Mouse (Mus musculus): Measurements from ENCODE around the gene Pax7.

Pax7 gene

DNA sequence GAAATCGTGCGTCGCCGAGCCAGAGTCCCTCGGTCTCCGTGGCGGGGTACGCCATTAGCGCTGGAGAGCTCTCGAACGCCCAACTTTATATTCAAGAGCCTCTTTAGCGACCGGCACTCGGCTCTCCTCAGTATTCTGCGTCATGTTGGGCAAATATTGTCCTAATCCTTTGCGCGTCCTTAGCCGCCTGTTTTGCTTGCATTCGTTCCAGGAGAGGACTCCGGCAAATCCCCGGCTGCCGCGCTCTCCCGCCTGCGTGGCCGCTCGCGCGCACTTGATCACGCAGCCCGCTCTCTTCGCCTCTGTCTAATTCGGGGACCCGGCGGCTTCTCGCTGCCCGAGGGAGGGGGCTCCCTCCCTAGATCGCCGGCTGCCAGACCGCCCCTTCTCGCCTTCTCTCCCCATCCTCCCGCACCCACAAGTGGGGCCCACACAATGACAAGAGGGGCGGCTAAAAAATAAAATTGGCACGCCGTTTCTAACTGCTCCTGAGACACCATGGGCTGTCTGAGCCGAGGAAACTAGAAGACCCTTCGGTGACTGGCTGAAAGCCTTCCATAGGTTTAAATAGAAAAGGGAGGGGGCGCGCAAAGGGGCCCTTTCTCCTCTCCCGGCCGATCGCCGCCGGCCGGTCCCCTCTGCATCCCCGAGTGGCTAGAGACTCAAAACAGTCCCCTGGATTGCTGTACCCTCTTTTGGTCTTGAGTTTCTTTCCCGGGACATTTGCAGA lies 1.7 kb downstream of the Pax7 start:
- DNase-seq (ENCODE audit: low read depth, low spot score) = peak; percentile 74

DNA sequence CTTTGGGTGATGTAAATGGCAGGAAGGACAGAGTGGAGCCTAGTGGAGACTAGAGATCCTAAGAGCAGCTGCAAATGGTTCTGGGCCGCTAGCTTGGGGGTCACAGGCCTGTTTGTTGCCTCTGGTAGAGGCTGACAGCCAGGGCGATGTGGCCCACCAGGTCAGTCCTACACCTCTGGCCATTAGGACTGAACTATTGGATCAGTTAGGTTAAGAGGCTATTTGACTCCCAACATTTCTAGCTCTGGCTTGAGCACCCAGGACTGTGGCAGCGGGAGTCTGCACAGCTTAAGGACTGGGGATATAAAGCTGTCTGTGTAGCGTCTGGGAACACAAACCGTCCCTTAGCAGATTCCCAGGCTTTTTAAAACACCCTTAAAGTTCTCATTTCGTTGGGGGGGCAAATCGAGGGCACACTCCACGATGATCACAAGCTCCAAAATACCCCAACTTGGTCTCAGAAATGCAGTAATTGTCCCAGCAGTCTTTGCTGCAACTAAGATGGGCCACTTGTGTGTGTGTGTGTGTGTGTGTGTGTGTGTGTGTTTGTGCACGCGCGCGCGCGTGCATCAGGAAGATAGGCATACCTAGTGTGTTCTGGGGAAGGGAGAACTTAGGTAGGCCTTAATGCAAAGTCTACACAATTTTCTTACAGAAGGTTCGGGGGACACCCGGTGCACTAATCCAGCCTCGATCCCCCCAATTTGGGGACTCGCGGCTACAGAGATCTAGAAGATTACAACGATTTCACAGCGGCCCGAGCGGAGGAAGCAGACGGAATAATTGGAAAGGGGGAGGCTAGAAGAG lies 2.5 kb downstream of the Pax7 start:
- peak; percentile 48 for DNase-seq (ENCODE audit: low read depth, low spot score)

- DNase-seq (ENCODE audit: low read depth, low spot score) = peak; percentile 34
Observed at GRCm38 (mm10) chr4:139830053-139830452, 3.3 kb downstream of the Pax7 start.

DNA sequence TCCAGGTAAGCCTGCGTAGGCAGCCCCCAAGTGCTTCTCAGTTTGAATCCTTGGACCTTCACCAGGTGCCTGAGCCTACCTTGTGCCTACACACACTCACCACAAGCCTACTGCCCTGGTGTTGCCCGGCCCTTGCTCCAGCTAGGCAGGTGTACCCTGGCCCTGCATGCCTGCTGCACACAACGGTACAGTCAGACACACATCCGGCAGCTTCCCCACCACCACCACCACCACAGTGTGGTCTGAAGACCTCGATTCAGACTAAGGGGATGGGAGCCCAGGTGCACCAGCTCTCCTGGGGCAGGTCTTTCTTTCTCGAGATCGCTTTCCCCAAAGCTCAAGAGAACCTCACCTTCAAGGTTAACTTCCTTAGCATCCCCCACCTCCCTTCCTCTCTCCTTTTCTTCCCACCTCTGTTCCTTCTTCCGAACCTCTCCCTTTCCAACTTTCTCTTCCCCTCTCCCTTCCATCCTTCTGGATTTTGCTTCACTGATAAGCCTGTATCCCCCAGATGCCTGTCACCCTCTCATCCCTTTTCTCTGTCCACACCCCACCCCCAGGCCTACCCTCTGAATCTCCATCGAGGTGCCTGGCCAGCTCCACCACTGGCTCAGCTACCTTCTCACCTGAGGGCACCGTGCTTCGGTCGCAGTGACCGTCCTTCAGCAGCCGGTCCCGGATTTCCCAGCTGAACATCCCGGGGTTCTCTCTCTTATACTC lies 4.3 kb downstream of the Pax7 start:
- DNase-seq (ENCODE audit: low read depth, low spot score) = peak; percentile 32

- DNase-seq (ENCODE audit: low read depth, low spot score) = peak; percentile 29
Observed at GRCm38 (mm10) chr4:139828283-139828678, 5.0 kb downstream of the Pax7 start.

DNA sequence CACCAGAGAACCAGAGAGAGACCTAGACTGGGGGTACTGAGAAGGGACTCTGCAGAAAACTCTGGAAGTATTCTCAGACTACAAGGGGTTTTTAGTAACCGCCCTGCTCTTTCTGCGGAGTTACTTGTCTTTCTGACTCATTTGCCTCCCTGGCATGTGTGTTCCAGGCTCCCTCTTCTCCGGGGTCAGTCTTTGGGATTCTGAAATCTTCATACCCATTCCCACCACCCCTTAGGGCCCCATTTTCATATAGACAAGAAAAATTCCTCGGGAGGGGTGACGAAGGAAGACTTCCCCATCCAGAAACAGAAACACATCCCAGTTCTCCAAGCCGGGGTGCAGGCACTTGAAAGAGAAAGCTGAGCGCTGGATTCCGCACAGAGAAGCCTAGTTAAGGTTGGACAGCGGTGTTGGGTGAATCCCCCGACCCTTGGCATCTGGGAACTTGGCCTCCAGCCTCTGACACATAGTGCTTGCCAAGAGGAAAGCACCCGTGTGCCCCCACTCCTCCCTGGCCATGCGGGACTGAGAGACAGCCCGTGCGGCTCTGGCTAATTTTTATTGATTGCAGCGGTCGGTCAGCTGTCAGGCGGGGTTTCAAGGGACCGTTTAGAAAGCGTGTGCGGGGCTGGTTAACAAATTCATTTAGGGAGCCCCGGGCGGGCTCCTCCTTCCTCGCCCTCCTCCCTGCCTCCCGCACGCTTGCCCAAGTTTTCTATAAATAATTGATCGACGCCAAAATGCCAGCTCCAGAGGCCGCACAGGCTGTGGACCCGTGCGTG lies 5.6 kb downstream of the Pax7 start:
- DNase-seq (ENCODE audit: low read depth, low spot score) = peak; percentile 37

DNA sequence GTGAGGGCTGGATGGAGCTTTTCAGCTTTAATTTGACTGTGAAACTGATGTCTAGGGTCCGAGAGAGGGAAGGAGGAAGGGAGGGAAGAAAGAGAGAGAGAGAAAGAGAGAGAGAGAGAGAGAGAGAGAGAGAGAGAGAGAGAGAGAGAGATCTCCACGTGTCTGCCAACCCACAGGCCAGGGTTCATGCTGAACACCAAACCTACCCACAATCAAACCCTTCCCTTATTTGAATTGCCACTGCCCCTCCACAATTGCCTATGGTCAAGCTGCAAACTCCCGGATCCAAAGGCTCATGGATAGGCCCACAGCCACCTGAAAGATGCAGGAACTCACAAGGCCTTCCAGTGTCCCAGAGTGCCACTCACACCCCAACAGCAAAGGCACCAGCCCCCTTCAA lies 7.1 kb downstream of the Pax7 start:
- peak; percentile 33 for DNase-seq (ENCODE audit: low read depth, low spot score)

GRCm38 (mm10) chr4:139825326-139826112 lies 7.8 kb downstream of the Pax7 start:
- peak; percentile 51 for DNase-seq (ENCODE audit: low read depth, low spot score)

- peak; percentile 36 for DNase-seq (ENCODE audit: low read depth, low spot score)
Observed at GRCm38 (mm10) chr4:139824572-139825325, 8.6 kb downstream of the Pax7 start.

DNA sequence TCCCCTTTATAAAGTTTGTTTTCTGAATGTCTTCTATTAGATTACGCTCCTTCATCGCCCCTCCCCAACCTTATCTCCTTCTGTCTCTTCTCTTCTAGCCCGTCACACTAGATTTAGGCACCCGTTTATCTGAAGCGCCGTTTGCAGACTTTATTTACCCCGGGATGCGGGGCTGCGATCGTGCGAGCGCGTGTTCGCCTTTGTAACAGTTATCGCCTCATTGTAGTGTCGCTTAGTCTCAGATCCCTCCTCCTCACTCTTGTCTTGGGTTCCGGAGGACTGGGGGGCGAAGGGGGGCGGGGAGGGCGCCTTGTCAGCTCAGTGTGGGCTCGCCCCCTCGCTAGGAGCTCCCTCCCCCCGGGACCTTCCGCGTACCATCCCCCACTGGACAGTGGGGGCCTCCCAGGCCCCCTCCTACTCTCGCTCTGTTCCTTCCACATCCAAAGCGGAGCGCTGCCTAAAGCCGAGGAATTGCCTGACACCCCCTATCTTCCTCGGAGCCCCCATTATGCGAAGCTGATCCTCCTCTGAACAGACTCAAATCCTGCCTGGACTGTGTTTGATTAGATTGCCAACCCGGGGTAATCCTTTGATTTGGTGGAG lies 9.4 kb downstream of the Pax7 start:
- DNase-seq (ENCODE audit: low read depth, low spot score) = peak; percentile 56

- DNase-seq (ENCODE audit: low read depth, low spot score) = peak; percentile 75
Observed at GRCm38 (mm10) chr4:139823138-139823869, 10.0 kb downstream of the Pax7 start.

DNA sequence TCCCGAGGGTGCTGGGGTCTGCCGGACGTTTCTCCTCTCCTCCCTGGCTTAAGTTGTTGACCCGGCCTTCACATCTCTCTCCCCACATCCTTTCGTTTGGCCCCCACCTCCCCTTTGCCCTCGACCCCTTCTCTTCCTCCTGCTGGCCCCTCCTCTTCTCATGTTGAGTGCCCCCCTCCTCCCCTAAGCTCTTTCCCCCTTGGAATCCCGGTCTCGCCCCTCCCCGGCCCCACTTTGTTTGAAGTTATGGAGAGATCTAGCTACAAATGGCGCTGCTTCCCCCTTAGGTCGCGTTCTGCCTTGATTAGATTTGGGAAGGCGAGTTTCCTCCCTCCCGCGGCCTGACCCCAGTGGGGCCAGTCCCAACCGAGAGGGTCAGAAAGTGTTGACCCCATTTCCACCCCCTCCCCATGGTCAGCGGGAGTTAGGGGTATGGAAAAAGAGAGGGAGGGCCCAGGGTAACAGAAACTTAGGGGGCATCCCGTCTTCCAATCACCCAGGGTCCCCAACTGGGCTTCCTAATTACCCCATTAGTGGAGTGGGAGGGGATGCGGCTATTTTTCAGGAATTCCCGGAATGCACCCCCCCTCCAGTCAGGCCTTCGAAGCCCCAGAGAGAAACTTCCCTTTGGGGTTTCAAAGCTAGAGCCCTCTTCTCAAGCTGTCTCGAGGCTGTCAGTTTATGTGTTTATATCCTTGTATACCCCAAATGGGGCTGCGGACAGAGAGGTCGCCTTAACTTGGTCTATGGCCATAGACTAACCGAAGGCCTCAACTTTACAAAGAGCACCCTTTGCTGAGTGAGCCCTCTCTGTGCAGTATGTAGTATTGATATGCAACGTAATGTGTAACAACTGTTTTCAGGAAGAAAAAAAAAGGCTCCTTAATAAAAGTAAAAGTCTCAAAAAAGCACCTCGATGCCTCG lies 10.9 kb downstream of the Pax7 start:
- peak; percentile 52 for DNase-seq (ENCODE audit: low read depth, low spot score)

- peak; percentile 77 for DNase-seq (ENCODE audit: low read depth, low spot score)
Observed at GRCm38 (mm10) chr4:139821491-139822160, 11.7 kb downstream of the Pax7 start.

GRCm38 (mm10) chr4:139821071-139821470 lies 12.3 kb downstream of the Pax7 start:
- peak; percentile 64 for DNase-seq (ENCODE audit: low read depth, low spot score)

- DNase-seq (ENCODE audit: low read depth, low spot score) = peak; percentile 52
Observed at GRCm38 (mm10) chr4:139819411-139820030, 13.8 kb downstream of the Pax7 start.

GRCm38 (mm10) chr4:139818163-139818562 lies 15.2 kb downstream of the Pax7 start:
- DNase-seq (ENCODE audit: low read depth, low spot score) = peak; percentile 19
